ENCODE assay signal across 8 mouse cellular contexts in the genomic region with DNA sequence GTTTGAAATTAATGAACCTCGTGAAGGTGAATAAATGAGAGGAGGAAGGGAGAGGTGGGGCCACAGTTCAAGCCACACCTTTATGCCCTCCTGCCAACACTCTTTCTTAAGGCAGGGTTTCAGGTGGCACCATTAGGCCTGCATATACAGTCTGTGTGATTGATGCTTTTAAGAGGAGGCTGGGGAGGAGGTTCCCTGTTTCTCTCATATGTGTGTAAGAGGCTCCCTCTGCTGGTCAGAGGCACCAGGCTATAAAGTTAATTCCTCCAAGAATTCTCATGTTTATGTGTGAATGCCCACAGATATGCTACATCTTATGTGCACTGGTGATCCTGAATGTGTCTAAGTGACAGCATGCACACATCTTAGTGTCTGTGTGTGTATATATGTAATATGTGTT. TPM values are rescaled to one million over a fixed set of nuclear protein-coding genes. Genes with fewer than 3 reads are reported as not detected.
DNase-seq lines count a peak whose midpoint lies in the region; ATAC-seq and TF ChIP-seq lines count a peak whose summit lies in the region.

No protein-coding gene starts in this region.

- no peaks in the 10 kb centered on the region for H3K4me1 ChIP-seq in ES-Bruce4 (ENCODE audit: control insufficient read depth, insufficient read depth, low read length)
- H3K4me1 ChIP-seq in embryonic facial prominence, embryonic 14.5 days (ENCODE audit: control insufficient read depth, insufficient read depth, low read length), result no peaks in the 10 kb centered on the region
- H3K4me1 ChIP-seq in lung, embryonic 14.5 days (ENCODE audit: insufficient read depth), result peaks cover 4% of the 10 kb centered on the region; the same call in 1 of the 2 replicates

- no peaks in the 10 kb centered on the region for H3K27me3 ChIP-seq in ES-Bruce4 (ENCODE audit: control insufficient read depth, insufficient read depth, low read length, poor library complexity, severe bottlenecking)
- peaks cover 3% of the 10 kb centered on the region; the same call in 1 of the 2 replicates for H3K27me3 ChIP-seq in embryonic facial prominence, embryonic 14.5 days (replicated peaks; ENCODE audit: control insufficient read depth, insufficient read depth, low read length)
- H3K27me3 ChIP-seq in lung, embryonic 14.5 days (ENCODE audit: insufficient read depth, low read length), result no peaks in the 10 kb centered on the region

- H3K27ac ChIP-seq in ES-Bruce4 (ENCODE audit: insufficient read depth, low read length), result no peak overlapping the region
- H3K27ac ChIP-seq in embryonic facial prominence, embryonic 14.5 days (replicated peaks; ENCODE audit: low read depth, low read length), result no peak overlapping the region
- no peak overlapping the region for H3K27ac ChIP-seq in lung, embryonic 14.5 days (ENCODE audit: low read depth)

- TF ChIP-seq POLR2A in ES-Bruce4 (IDR thresholded peaks at IDR 0.05; ENCODE audit: insufficient read depth, low read length), result no peak

- peak; percentile 68 to 82 for DNase-seq in adrenal gland, postnatal 36 days
- peak; percentile 90 for DNase-seq in embryonic facial prominence, embryonic 14.5 days (ENCODE audit: low spot score)
- peak; percentile 64 to 65 for DNase-seq in heart, postnatal 36 days
- peak; percentile 83 for DNase-seq in layer of hippocampus, adult 11-12 months (ENCODE audit: low spot score)
- peak; percentile 88 for DNase-seq in lung, embryonic 14.5 days
- peak; percentile 25 for DNase-seq in ovary, postnatal 10 days (ENCODE audit: low spot score)
- DNase-seq in thymus, postnatal 10 days (ENCODE audit: low spot score in 2 of 2), result peak; percentile 44 to 73

- no peak overlapping the region for H3K4me3 ChIP-seq in ES-Bruce4 (ENCODE audit: low read depth, low read length)
- no peak overlapping the region for H3K4me3 ChIP-seq in embryonic facial prominence, embryonic 14.5 days (ENCODE audit: low read depth, low read length)
- no peak overlapping the region for H3K4me3 ChIP-seq in lung, embryonic 14.5 days (ENCODE audit: low read depth, low read length)

- intact Hi-C loops in heart, postnatal 36 days (cut with DNase I), result loop anchor here (1.0 to 5.0 kb wide), 3 partner anchors 145 to 347 kb away; no protein-coding TSS in a partner anchor

- no peak for TF ChIP-seq EP300 in ES-Bruce4 (IDR thresholded peaks at IDR 0.05; ENCODE audit: insufficient read depth, low read depth, low read length)

- no peak overlapping the region for H3K4me2 ChIP-seq in embryonic facial prominence, embryonic 14.5 days (ENCODE audit: low read depth, low read length)
- H3K4me2 ChIP-seq in lung, embryonic 14.5 days, result no peak overlapping the region

- H3K9ac ChIP-seq in ES-Bruce4 (ENCODE audit: low read depth, poor library complexity, severe bottlenecking), result no peak overlapping the region
- no peak overlapping the region for H3K9ac ChIP-seq in embryonic facial prominence, embryonic 14.5 days (ENCODE audit: low read depth, low read length)
- no peak overlapping the region for H3K9ac ChIP-seq in lung, embryonic 14.5 days

- H3K9me3 ChIP-seq in ES-Bruce4 (replicated peaks; ENCODE audit: control insufficient read depth, insufficient read depth, low read length, poor library complexity, severe bottlenecking), result no peaks in the 10 kb centered on the region
- H3K9me3 ChIP-seq in embryonic facial prominence, embryonic 14.5 days (ENCODE audit: control insufficient read depth, low read length), result no peaks in the 10 kb centered on the region
- H3K9me3 ChIP-seq in lung, embryonic 14.5 days (ENCODE audit: low read depth, low read length), result no peaks in the 10 kb centered on the region; the same call in 1 of the 2 replicates

- no peaks in the 10 kb centered on the region for H3K36me3 ChIP-seq in ES-Bruce4 (ENCODE audit: control insufficient read depth, insufficient read depth, low read length, poor library complexity, severe bottlenecking)
- H3K36me3 ChIP-seq in embryonic facial prominence, embryonic 14.5 days (ENCODE audit: control insufficient read depth, insufficient read depth, low read length), result no peaks in the 10 kb centered on the region
- H3K36me3 ChIP-seq in lung, embryonic 14.5 days (ENCODE audit: insufficient read depth), result no peaks in the 10 kb centered on the region

- ATAC-seq in embryonic facial prominence, embryonic 14.5 days (ENCODE audit: low read depth), result peak; percentile 85
- ATAC-seq in lung, embryonic 14.5 days (ENCODE audit: insufficient read depth), result peak; percentile 51; the same call in 1 of the 2 replicates

- TF ChIP-seq CTCF in ES-Bruce4 (IDR thresholded peaks at IDR 0.05; ENCODE audit: low read depth, low read length), result peak; percentile 14
- TF ChIP-seq CTCF in lung, embryonic 14.5 days (IDR thresholded peaks at IDR 0.05; ENCODE audit: low read depth), result peak; percentile 81

- 68% methylated on average over 1 of the region's 1 CpGs for WGBS in embryonic facial prominence, embryonic 14.5 days
- WGBS in lung, embryonic 14.5 days, result 43% methylated on average over 1 of the region's 1 CpGs

RNA-seq across cellular contexts. Expression of a gene that starts 11.2 kb away (rescaled TPM):
- polyA plus RNA-seq in ES-Bruce4 (2011; ENCODE audit: insufficient read depth, insufficient read length, low read depth, missing spikeins), result 10.4 and 11.5 TPM in 2 replicates
- total RNA-seq in adrenal gland, postnatal 36 days (2021), result 1 to 10 TPM; 6.9 to 8.8 TPM
- polyA plus RNA-seq in embryonic facial prominence, embryonic 14.5 days (2014; fragmentation: Nextera tagmentation; extraction: Ambion mirVana), result 5.3 and 5.8 TPM in 2 replicates
- 1 to 10 TPM; 5.7 to 7.1 TPM for total RNA-seq in heart, postnatal 36 days (2021)
- 5.4 and 5.9 TPM in 2 replicates for polyA plus RNA-seq in lung, embryonic 14.5 days (2014; fragmentation: Nextera tagmentation; extraction: Ambion mirVana)

RNA-seq across cellular contexts. Expression of a gene that starts 41.8 kb away (rescaled TPM):
- polyA plus RNA-seq in ES-Bruce4 (2011; ENCODE audit: insufficient read depth, insufficient read length, low read depth, missing spikeins), result 16.3 and 17.2 TPM in 2 replicates
- total RNA-seq in adrenal gland, postnatal 36 days (2021), result 10 to 100 TPM; 10.1 to 12.4 TPM
- polyA plus RNA-seq in embryonic facial prominence, embryonic 14.5 days (2014; fragmentation: Nextera tagmentation; extraction: Ambion mirVana), result 18.0 and 18.3 TPM in 2 replicates
- 1 to 10 TPM; 6.6 to 9.9 TPM for total RNA-seq in heart, postnatal 36 days (2021)
- 14.1 and 15.7 TPM in 2 replicates for polyA plus RNA-seq in lung, embryonic 14.5 days (2014; fragmentation: Nextera tagmentation; extraction: Ambion mirVana)

RNA-seq across cellular contexts. Expression of a gene that starts 42.1 kb away (rescaled TPM):
- polyA plus RNA-seq in ES-Bruce4 (2011; ENCODE audit: insufficient read depth, insufficient read length, low read depth, missing spikeins), result 0.88 and 1.2 TPM in 2 replicates
- total RNA-seq in adrenal gland, postnatal 36 days (2021), result not detected
- 4.8 and 6.2 TPM in 2 replicates for polyA plus RNA-seq in embryonic facial prominence, embryonic 14.5 days (2014; fragmentation: Nextera tagmentation; extraction: Ambion mirVana)
- total RNA-seq in heart, postnatal 36 days (2021), result not detected
- polyA plus RNA-seq in lung, embryonic 14.5 days (2014; fragmentation: Nextera tagmentation; extraction: Ambion mirVana), result 0.72 and 0.87 TPM in 2 replicates

Comparison
In these comparisons a context has a peak if more than half of its experiments do, and no peak if none do; other contexts are left out.
1. DNase-seq: peak in every context shown above with its lines; median percentile 90 in embryonic facial prominence, embryonic 14.5 days; 88 in lung, embryonic 14.5 days; 83 in layer of hippocampus, adult 11-12 months; 75 in adrenal gland, postnatal 36 days; 64 in heart, postnatal 36 days; 58 in thymus, postnatal 10 days; 25 in ovary, postnatal 10 days.